ENCODE assay signal across 1 mouse cellular context in genomic region chr9:116216677-116217076, GRCm38 (mm10).
TF ChIP-seq lines count a peak whose summit lies in the region.

No protein-coding gene starts in this region.

TF ChIP-seq in CH12.LX, 34 proteins besides CTCF, POLR2A, EP300 and RAD21 (continued from another document):
- TF ChIP-seq CHD1 (IDR thresholded peaks at IDR 0.05; ENCODE audit: low read depth, low read length) (no peak), USF1 (IDR thresholded peaks at IDR 0.05; ENCODE audit: low read depth, low read length) (no peak), ZNF384 (IDR thresholded peaks at IDR 0.05; ENCODE audit: low read depth, low read length) (peak; percentile 94), USF2 (conservative IDR thresholded peaks at IDR 0.05; ENCODE audit: low read depth, low read length) (no peak), UBTF (IDR thresholded peaks at IDR 0.05; ENCODE audit: low read depth, low read length) (no peak)
